Mouse (Mus musculus) adrenal gland, adult 10 weeks (tissue): ENCODE results near the gene Pxdn. TPM values are rescaled to one million over a fixed set of nuclear protein-coding genes. Genes with fewer than 3 reads are reported as not detected.

Experiments
- polyA plus RNA-seq: library from polyadenylated mRNA; stranded (reverse); fragments of 350-450 nt; fragmentation: Illumina TruSeq; extraction: RNeasy Lipid Tissue Mini Kit (QIAGEN cat#74804); gene quantifications from one replicate; pipeline ENCODE4 v1.2.3, GENCODE M21; 2014; ENCODE audit warnings: low read depth, low replicate concordance

The Pxdn gene
- polyA plus RNA-seq: 30.2 TPM

DNA sequence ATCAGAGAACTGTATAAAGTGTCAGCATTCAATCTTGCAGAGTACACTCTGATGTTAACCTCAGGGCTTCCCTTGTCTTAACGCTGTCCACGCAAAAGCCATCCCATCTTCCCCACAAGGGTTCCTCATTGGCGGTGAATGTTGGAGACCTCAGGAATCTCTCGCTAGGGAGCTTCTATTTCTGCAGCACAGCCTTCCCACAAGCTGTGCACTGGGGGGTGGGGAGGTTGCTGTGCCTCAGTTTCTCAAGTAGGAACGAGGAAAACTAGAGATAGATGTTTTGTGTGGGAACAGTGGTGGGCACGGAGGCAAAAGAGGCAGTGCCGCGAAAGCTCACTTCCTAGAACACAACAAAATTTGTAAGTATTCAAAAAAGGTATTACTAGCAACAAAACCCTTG is at the start of gene Pxdn:
Pxdn (plus strand) TSS at position 301 of the 400 bp plus-strand sequence.

Other genes with a start within 250 kb of the Pxdn start
- gene Tpo, start 195.0 kb downstream of the Pxdn start, polyA plus RNA-seq: not detected